In the genomic region with DNA sequence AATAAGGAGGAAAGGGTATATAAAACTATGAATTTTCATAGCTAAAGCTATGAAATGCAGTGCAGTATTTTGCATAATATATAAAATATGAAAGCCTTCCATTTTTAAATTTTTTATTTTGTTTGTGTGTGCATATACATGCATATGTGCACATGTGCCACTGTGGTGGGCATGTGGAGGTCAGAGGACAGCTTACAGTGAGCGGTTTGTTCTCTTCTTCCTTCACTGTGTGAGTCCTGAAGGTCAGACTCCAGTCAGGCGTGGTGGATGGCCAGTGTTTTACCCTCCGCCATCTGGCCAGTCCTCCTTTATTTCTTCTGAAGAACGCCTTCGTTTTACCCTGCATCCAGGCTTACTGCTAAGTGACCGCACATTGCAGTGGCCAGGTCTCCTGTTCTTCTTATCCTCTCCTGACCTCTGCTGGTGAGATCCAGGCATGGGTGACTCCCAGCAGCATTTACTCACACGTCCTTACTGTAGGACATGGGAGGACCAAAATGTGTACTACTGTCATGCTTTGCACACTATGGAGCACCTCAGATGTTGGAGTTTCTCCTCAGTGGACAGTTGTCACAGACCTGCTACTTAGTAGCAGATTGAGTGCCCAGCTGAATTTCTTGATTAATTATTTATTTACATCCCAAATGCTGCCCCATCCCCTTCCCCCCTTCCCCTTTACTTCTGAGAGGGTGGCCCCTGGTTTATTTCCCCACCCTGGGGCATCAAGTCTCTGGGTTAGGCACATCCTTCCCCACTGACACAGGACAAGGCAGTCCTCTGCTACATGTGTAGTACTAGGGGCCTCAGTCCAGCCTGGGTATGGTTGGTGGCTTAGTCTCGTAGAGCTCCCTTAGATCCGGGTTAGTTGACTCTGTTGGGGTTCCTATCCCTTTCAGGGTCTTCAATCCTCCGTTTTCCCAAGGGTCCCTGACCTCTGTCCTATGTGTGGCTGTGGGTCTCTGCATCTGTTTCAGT, we compare ENCODE assay signal across 8 mouse cellular contexts.
DNase-seq lines count a peak whose midpoint lies in the region; ATAC-seq and TF ChIP-seq lines count a peak whose summit lies in the region.

No protein-coding gene starts in this region.

- 28% methylated on average over 10 of the region's 10 CpGs for WGBS in heart, embryonic 13.5 days
- WGBS in kidney, postnatal 0 days = 36% methylated on average over 10 of the region's 10 CpGs
- 47% methylated on average over 10 of the region's 10 CpGs for WGBS in liver, adult 2 months
- WGBS in stomach, embryonic 14.5 days = 39% methylated on average over 10 of the region's 10 CpGs

- TF ChIP-seq POLR2A in bone marrow macrophage, adult 2 months (IDR thresholded peaks at IDR 0.05; ENCODE audit: borderline replicate concordance, low read depth, low read length) = no peak
- TF ChIP-seq POLR2A in embryonic fibroblast, embryonic 13.5 days (IDR thresholded peaks at IDR 0.05; ENCODE audit: low read depth, low read length) = no peak
- TF ChIP-seq POLR2A in liver, adult 2 months (IDR thresholded peaks at IDR 0.05; ENCODE audit: extremely low read depth, insufficient read depth, low read length) = no peak

- peaks cover 8% of the 10 kb centered on the region; the same call in 1 of the 2 replicates for H3K79me2 ChIP-seq in liver, adult 2 months (ENCODE audit: control insufficient read depth, insufficient read depth, low read length)

- DNase-seq in B cell, adult 2 months = peak; percentile 73 to 77
- peak; percentile 94 for DNase-seq in kidney, postnatal 0 days (ENCODE audit: low spot score)
- peak; percentile 69 for DNase-seq in liver, adult 2 months (ENCODE audit: extremely low read depth, low read depth, low spot score)
- peak; percentile 37 to 60 for DNase-seq in natural killer cell, adult 2 months (ENCODE audit: low spot score in 2 of 2)

- ATAC-seq in heart, embryonic 13.5 days (ENCODE audit: extremely low read depth, insufficient number of reproducible peaks, low FRiP score, low TSS enrichment) = no peak; the same call in 1 of the 2 replicates
- ATAC-seq in kidney, postnatal 0 days (replicated peaks; ENCODE audit: low FRiP score, low read depth) = peak; percentile 85
- peak; percentile 82 for ATAC-seq in stomach, embryonic 14.5 days (ENCODE audit: insufficient number of reproducible peaks, insufficient read depth, low FRiP score, low read depth)

- H3K27me3 ChIP-seq in heart, embryonic 13.5 days (replicated peaks) = no peaks in the 10 kb centered on the region
- H3K27me3 ChIP-seq in kidney, postnatal 0 days (ENCODE audit: insufficient read depth, low read length) = no peaks in the 10 kb centered on the region
- H3K27me3 ChIP-seq in liver, adult 2 months (ENCODE audit: control insufficient read depth, insufficient read depth, low read length) = no peaks in the 10 kb centered on the region
- no peaks in the 10 kb centered on the region for H3K27me3 ChIP-seq in stomach, embryonic 14.5 days (ENCODE audit: control insufficient read depth, insufficient read depth, low read length)

- peak; percentile 61 for TF ChIP-seq CTCF in bone marrow macrophage, adult 2 months (IDR thresholded peaks at IDR 0.05; ENCODE audit: low read depth, low read length)
- TF ChIP-seq CTCF in embryonic fibroblast, embryonic 13.5 days (IDR thresholded peaks at IDR 0.05; ENCODE audit: borderline replicate concordance, insufficient read depth, low read length) = peak; percentile 92
- TF ChIP-seq CTCF in kidney, postnatal 0 days (IDR thresholded peaks at IDR 0.05; ENCODE audit: low read depth) = peak; percentile 94
- TF ChIP-seq CTCF in liver, adult 2 months (IDR thresholded peaks at IDR 0.05; ENCODE audit: low read depth, low read length) = peak; percentile 84

- H3K4me2 ChIP-seq in heart, embryonic 13.5 days = no peak overlapping the region
- H3K4me2 ChIP-seq in kidney, postnatal 0 days (ENCODE audit: low read length) = no peak overlapping the region
- H3K4me2 ChIP-seq in stomach, embryonic 14.5 days (replicated peaks; ENCODE audit: low read depth, low read length) = no peak overlapping the region

- no peak overlapping the region for H3K27ac ChIP-seq in bone marrow macrophage, adult 2 months (ENCODE audit: insufficient read depth, low read depth, low read length)
- no peak overlapping the region for H3K27ac ChIP-seq in embryonic fibroblast, embryonic 13.5 days (ENCODE audit: insufficient read depth, low read length)
- H3K27ac ChIP-seq in heart, embryonic 13.5 days (replicated peaks) = no peak overlapping the region
- H3K27ac ChIP-seq in kidney, postnatal 0 days = no peak overlapping the region
- H3K27ac ChIP-seq in liver, adult 2 months (replicated peaks; ENCODE audit: insufficient read depth, low read depth, low read length) = no peak overlapping the region
- no peak overlapping the region for H3K27ac ChIP-seq in stomach, embryonic 14.5 days (ENCODE audit: low read length)

- no peak overlapping the region for H3K4me3 ChIP-seq in bone marrow macrophage, adult 2 months (ENCODE audit: insufficient read depth, low read length)
- no peak overlapping the region for H3K4me3 ChIP-seq in embryonic fibroblast, embryonic 13.5 days (ENCODE audit: insufficient read depth, low read length)
- H3K4me3 ChIP-seq in heart, embryonic 13.5 days = no peak overlapping the region
- no peak overlapping the region for H3K4me3 ChIP-seq in kidney, postnatal 0 days (replicated peaks; ENCODE audit: low read depth, low read length)
- H3K4me3 ChIP-seq in liver, adult 2 months (ENCODE audit: insufficient read depth, low read depth, low read length) = no peak overlapping the region
- no peak overlapping the region for H3K4me3 ChIP-seq in stomach, embryonic 14.5 days (ENCODE audit: low read depth, low read length)

- 0 out of 2 replicates have a peak overlapping the region, but pooled peaks have one; percentile 47 for H3K9ac ChIP-seq in heart, embryonic 13.5 days
- H3K9ac ChIP-seq in kidney, postnatal 0 days (ENCODE audit: low read depth, low read length) = no peak overlapping the region
- no peak overlapping the region for H3K9ac ChIP-seq in liver, adult 2 months (ENCODE audit: low read depth, low read length)
- H3K9ac ChIP-seq in stomach, embryonic 14.5 days (replicated peaks; ENCODE audit: low read depth, low read length) = no peak overlapping the region

- no peaks in the 10 kb centered on the region for H3K9me3 ChIP-seq in heart, embryonic 13.5 days
- H3K9me3 ChIP-seq in kidney, postnatal 0 days (replicated peaks; ENCODE audit: low read length) = no peaks in the 10 kb centered on the region
- H3K9me3 ChIP-seq in stomach, embryonic 14.5 days (ENCODE audit: control insufficient read depth, low read depth, low read length) = no peaks in the 10 kb centered on the region

- peaks cover 5% of the 10 kb centered on the region for H3K36me3 ChIP-seq in heart, embryonic 13.5 days
- H3K36me3 ChIP-seq in kidney, postnatal 0 days (ENCODE audit: insufficient read depth, low read length) = no peaks in the 10 kb centered on the region
- H3K36me3 ChIP-seq in liver, adult 2 months (ENCODE audit: control insufficient read depth, insufficient read depth, low read length) = peaks cover 5% of the 10 kb centered on the region; the same call in 1 of the 2 replicates
- H3K36me3 ChIP-seq in stomach, embryonic 14.5 days (ENCODE audit: control insufficient read depth, insufficient read depth, low read length) = peaks cover 10% of the 10 kb centered on the region; the same call in 1 of the 2 replicates

- no peaks in the 10 kb centered on the region for H3K4me1 ChIP-seq in bone marrow macrophage, adult 2 months (ENCODE audit: control insufficient read depth, insufficient read depth, low read length)
- H3K4me1 ChIP-seq in embryonic fibroblast, embryonic 13.5 days (ENCODE audit: control insufficient read depth, insufficient read depth, low read length) = peaks cover 5% of the 10 kb centered on the region; the same call in 1 of the 2 replicates
- H3K4me1 ChIP-seq in heart, embryonic 13.5 days = peaks cover 27% of the 10 kb centered on the region
- H3K4me1 ChIP-seq in kidney, postnatal 0 days (replicated peaks; ENCODE audit: insufficient read depth, low read length) = no peaks in the 10 kb centered on the region
- peaks cover 2% of the 10 kb centered on the region; the same call in 1 of the 2 replicates for H3K4me1 ChIP-seq in liver, adult 2 months (ENCODE audit: control insufficient read depth, insufficient read depth, low read length)
- H3K4me1 ChIP-seq in stomach, embryonic 14.5 days (ENCODE audit: control insufficient read depth, insufficient read depth, low read length) = 0 out of 2 replicates have a peak, but pooled peaks cover 3% of the 10 kb centered on the region
